Mouse (Mus musculus) brown adipose tissue, adult 24 weeks (tissue): ENCODE results near the gene Plk1. TPM values are rescaled to one million over a fixed set of nuclear protein-coding genes. Genes with fewer than 3 reads are reported as not detected.
A peak's percentile ranks its signal among the peaks of the same experiment; 100 is the strongest.

Experiments used
- H3K27ac ChIP-seq: fragments of 200-500 bp; replicated peaks from 2 replicates; pipeline ENCODE4 v1.5.1; 2012; ENCODE audit warnings: low read depth, mild to moderate bottlenecking, low read length
- H3K4me1 ChIP-seq: fragments of 200-500 bp; 2 replicates; pipeline ENCODE4 v1.6.1; 2012; ENCODE audit warnings: low read length, mixed read lengths; ENCODE audit not compliant: control insufficient read depth, insufficient read depth, insufficient read length
- H3K4me3 ChIP-seq: fragments of 200-500 bp; 2 replicates; pipeline ENCODE4 v1.5.1; 2012; ENCODE audit warnings: low read depth, mild to moderate bottlenecking, low read length, moderate library complexity; ENCODE audit not compliant: insufficient read depth
- polyA plus RNA-seq: library from polyadenylated mRNA; stranded (reverse); fragments of >200 nt; gene quantifications from 2 replicates; pipeline ENCODE4 v1.2.4, GENCODE M21; 2012; ENCODE audit not compliant: missing spikeins, insufficient read depth, insufficient read length

Plk1 gene
- polyA plus RNA-seq, 1 experiment = not detected

DNA sequence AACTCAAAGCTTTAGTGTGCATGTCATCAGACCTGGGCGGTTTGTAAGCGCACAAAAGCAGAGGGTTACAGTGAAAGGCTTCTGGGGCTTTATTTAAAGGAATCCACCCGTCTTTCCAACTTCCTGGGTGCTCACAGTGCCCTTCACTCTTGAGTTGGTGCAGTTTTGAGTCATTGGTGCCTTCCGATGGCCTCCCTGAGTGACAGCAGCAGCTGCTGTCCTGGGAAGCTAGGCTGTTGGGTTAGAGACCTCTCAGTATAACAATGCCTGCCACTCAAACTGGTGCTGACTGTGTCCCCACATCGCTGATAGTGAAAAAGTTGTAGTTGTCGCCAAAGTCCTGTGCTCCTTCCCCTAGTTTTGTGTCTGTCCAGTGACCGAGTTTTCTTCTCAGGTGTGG lies 8.0 kb downstream of the Plk1 start:
- H3K27ac ChIP-seq = no peak overlapping the region
- H3K4me1 ChIP-seq = no peaks in the 10 kb centered on the region
- no peak overlapping the region for H3K4me3 ChIP-seq

DNA sequence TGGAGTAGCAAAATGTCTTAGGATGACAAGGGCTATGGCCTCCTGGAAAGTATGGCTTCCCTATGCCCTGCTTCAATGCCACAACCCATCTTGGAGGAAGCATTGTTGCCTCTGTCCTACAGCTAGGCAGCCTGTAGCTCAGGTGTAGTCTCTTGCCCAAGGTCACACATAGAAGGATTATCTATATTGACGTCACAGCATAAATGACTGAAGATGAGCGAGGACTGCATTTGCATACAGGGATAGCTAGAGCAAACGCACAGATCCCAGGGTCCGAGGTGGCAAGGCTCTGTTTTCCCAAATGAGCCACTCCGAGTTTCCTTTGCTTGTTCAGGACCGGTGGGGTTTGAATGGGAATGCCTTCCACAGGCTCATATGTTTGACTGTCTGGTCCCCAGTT lies 11.5 kb downstream of the Plk1 start:
- no peaks in the 10 kb centered on the region for H3K4me1 ChIP-seq
- H3K27ac ChIP-seq = no peak overlapping the region
- no peak overlapping the region for H3K4me3 ChIP-seq

DNA sequence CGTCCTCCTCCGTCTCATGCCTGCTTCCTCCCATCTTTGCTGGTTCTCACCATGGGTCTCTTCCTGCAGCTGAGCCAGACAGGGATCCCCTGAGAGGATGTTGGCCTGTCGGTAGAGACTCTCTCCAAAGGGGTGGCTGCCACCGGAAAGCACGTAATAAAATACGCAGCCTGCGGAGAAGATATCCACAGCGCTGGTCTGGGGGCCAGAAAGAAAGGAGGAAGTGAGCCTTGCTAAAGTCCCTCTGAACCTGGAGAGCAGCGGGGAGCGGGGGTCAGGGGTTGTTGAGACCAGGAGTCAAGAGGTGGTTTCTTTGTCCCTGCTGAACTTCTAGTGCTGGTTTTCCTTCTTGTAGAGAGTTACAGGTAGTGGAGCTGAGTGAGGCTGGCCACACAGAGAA lies 12.4 kb downstream of the Plk1 start:
- no peak overlapping the region for H3K27ac ChIP-seq
- H3K4me3 ChIP-seq = no peak overlapping the region
- H3K4me1 ChIP-seq = no peaks in the 10 kb centered on the region

DNA sequence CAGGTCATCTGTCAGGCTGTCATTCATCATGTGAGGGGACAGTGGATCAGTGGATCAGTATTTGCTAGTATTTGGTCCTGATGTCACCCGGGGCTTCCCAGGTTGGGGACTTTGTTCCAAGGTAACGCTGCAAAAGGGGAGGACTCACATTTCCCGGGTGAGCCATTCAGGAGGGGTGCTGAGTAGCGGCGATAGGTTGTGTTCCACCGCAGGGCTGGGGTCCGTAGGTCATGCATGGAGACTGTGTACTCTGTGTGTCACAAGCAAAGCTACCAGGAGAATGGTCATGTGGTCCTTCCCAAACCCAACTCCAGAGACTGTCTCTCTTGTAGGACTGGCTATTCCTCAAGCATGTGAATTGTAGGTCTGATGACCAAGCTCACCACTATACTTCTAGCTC lies 21.5 kb downstream of the Plk1 start:
- no peak overlapping the region for H3K27ac ChIP-seq
- no peak overlapping the region for H3K4me3 ChIP-seq
- H3K4me1 ChIP-seq = no peaks in the 10 kb centered on the region

DNA sequence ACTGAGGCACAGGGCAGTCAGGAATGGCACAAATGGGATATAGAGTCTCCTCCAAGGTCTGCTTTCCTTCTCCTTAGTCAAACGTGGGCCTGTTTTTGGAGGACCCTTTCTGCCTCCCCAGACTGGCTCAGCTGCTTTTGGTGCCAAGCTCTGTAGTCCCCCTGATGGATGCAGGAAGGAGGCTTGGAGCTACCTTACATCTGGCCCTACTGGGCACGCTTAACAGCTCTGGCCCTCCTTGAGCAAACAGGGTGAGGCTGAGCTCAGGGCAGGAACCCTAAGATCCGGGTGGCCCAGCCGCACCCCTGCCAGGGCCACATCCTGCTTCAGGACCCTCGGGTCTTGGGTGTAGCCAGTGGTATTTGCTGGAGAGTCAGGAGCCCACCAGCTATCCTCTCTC lies 25.3 kb downstream of the Plk1 start:
- Histone ChIP-seq H3K4me1 (no peaks in the 10 kb centered on the region), H3K27ac (no peak overlapping the region), H3K4me3 (no peak overlapping the region)

DNA sequence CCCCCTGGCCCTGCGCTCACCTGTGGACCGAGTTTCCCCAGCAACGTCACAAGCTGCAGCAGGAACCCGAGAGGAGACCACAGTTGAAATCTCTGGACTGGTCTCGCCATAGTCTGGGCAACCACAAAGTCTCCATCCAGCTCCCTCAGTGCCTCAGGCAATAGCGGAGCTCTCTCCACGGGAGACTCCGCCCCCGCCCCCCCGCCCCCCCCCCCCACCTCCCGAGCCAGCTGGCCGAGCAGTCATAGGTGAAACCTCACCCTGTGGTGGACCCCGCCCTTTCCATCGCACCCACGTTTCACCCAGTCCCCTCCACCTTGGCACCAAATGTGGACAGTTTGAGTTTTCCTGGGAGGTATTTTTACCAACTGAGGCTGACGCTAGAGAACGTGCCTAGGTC lies 26.8 kb downstream of the Plk1 start, which contains the start of gene Ern2:
Gene Ern2, minus strand, starts transcription at position 165 of the 400 bp plus-strand sequence.
- H3K27ac ChIP-seq = no peak within 1 kb of the TSS
- no peaks in the 10 kb centered on the region for H3K4me1 ChIP-seq
- no peak within 1 kb of the TSS for H3K4me3 ChIP-seq

DNA sequence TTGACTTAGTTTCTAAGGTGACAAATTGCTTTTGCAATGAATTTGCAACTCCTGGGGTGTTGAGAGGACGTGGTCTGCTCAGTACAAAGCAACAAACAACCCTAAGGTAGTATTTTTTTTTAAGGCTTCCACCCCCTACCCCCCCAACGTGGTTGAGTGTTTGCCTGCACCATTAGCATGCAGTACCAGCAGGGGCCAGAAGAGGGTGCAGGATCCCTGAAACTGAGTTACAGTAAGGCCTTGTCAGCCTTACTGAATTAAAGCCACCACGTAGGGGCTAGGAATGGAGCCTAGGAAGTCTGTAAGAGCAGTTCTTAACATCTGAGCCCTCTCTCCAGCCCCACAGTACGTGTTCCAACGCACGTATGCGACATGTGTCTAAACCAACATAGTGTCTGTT lies 30.2 kb downstream of the Plk1 start:
- H3K4me1 ChIP-seq = no peaks in the 10 kb centered on the region
- H3K27ac ChIP-seq = no peak overlapping the region
- H3K4me3 ChIP-seq = no peak overlapping the region

DNA sequence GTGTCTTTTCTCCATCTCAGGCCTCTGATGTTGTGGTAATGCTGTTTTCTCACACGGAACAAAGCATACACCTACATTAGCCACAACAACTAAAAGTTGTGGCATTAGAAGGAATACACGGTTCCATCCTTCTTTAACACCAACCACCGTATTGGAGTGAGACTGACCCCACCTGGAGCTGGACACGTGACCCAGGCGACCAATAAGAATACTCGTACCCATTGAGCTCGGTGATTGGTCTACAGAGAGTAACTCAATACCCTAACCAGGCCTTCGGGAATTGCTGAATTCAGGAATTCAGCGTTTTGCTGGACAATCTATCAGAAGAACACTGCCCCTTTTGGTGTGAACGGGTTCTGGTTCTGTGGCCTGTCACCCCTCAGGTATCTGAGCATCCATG lies 31.9 kb downstream of the Plk1 start:
- Histone ChIP-seq H3K4me3 (no peak overlapping the region), H3K27ac (no peak overlapping the region), H3K4me1 (no peaks in the 10 kb centered on the region)

DNA sequence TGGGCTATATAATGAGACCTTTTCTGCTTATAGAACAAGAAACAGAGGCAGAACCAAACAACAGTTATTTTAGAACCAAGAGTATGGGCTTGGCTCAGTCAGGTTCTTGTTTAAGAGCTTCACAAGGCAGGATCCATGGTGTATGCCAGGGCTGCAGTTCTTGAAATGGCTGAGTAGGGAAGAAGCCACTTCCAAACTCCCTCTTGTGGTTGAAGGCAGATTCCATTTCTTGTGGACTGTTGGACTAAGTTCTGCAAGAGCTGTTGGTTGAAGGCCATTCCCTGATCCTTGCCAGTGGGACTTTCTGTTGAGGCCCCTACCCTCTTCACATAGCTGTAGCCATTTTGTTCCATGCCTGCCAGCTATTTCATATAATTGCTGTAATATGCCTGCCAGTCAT lies 34.7 kb downstream of the Plk1 start:
- H3K4me1 ChIP-seq = no peaks in the 10 kb centered on the region
- H3K27ac ChIP-seq = no peak overlapping the region
- no peak overlapping the region for H3K4me3 ChIP-seq

DNA sequence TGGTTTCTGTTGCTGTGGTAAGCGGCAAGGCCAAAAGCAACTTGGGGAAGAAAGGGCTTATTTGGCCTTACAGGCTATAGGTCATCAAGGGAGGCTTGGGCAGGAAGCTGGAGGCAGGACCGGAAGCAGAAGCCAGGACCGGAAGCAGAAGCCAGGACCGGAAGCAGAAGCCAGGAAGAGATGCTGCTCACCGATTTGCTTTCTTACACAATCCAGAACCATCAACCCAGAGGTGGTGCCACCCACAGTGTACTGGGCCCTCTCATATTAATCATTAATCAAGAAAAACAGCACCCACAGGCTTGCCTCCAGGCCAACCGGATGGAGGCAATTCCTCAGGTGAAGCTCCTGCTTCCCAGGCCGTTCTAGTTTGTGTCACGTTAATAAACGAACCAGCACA lies 37.5 kb downstream of the Plk1 start:
- H3K27ac ChIP-seq = no peak overlapping the region
- H3K4me3 ChIP-seq = no peak overlapping the region
- H3K4me1 ChIP-seq = no peaks in the 10 kb centered on the region

DNA sequence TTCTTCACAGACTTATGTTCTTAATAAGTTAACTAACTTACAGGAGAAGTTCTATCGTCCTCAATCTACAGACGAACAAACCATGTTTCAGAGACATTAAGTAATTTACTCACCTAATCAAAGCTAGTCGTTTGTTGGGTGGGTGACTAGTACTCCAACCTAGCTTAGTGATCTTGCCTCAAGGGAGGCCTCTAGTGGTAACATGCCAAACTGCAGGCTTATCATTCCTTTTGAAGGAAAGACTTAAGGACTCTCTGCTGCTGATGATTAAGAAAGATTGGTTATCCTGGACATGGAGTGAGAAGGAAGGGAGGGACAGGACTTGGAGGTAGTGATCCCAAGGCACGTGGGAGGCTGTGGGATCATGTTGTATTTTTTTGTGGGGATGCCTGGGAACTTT lies 38.1 kb downstream of the Plk1 start:
- no peak overlapping the region for H3K4me3 ChIP-seq
- no peaks in the 10 kb centered on the region for H3K4me1 ChIP-seq
- no peak overlapping the region for H3K27ac ChIP-seq

DNA sequence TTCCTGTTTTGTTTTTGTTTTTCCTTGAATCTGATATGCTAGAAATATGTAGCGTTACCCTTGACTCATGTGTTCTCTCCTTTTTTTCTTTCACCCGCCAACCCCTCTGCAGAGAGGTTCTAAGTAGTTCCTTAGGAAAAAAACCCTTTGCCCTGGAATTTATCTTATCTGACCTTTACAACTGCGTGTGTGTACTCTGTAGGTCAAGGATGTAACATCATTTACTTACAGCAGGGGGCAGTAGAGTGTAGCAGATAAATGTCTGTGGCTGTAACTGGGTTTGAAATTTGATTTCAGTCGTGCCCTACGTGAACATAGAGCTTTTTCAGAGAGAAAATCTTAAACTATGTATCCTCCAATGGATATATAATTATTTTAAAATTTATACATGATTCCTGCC lies 40.1 kb downstream of the Plk1 start:
- Histone ChIP-seq H3K4me3 (no peak overlapping the region), H3K27ac (no peak overlapping the region), H3K4me1 (no peaks in the 10 kb centered on the region)

DNA sequence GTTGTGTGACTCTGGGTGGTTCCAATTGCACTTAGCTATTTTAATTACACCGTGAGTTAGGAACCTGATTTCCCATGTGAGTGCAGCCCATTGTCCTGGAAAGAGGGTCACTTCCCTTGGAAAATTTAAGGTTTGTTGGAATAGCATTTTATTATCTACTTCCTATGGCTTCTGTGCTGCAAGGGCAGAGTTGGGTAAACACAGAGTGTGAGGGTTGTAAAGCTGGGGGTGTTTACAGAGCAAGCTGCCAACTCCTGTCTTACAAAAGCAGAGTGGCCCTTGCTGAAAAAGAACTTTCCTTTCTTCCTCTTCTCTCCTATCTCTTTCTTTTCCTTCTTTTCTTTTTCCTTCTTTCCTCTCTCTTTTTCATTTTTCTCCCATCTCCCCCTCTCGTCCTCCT lies 44.7 kb downstream of the Plk1 start:
- no peak overlapping the region for H3K4me3 ChIP-seq
- no peak overlapping the region for H3K27ac ChIP-seq
- H3K4me1 ChIP-seq = no peaks in the 10 kb centered on the region; the same call in 1 of the 2 replicates

DNA sequence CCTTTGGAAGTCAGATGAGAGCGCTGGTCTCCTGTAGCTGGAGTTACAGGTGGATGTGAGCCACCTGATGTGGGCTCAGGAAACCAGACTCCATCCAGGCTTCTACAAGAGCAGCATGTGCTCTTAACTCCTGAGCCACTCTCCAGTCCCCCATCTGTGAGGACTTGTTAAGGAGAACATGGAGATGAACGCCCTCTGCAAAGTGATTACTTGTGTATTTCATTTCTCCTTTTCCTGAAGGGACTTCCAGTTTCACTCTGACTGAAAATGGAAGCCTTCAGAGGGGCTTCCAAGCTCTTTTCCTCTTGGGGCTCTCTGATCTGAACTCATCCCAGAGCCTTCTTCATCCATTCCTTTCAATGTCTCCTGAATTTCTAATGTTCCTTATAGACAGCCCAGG lies 46.9 kb downstream of the Plk1 start:
- H3K4me1 ChIP-seq = no peaks in the 10 kb centered on the region; the same call in 1 of the 2 replicates
- H3K27ac ChIP-seq = no peak overlapping the region

DNA sequence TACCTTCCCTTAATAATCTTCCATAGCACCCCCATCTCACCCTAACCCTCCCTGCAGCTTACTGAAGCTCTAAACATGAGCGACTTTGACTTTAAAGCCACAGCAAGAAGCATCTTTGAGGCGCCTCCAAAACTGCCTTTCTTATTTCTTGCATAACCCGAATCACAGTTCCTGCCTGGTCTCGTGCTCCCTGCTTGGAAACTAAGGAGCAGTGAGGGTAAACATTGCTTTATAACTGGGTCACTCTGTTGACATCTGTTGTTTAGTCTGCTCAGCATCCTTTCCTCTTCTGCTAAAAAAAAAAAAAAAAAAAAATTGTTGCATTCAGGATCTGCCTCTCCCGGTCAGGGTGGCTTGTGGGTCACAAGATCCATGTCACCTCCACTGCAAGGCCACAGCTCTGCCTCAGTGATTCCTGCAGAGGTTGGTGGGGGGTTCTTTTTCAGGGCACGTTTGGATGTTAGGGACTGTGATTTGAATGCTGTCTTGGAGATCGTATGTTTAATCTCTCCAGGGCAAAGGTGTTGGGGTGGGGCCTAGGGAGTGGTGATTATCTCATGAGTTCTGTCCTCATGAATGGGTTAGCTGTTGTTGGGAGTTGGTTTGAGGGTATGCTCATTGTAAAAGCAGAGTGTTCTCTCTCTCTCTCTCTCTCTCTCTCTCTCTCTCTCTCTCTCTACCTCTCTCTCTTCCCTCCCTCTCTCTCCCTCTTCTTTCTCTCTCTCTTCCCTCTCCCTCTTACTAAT lies 49.2 kb downstream of the Plk1 start:
- Histone ChIP-seq H3K27ac (peak overlapping the region; percentile 53), H3K4me3 (peak overlapping the region; percentile 13; the same call in 1 of the 2 replicates), H3K4me1 (no peaks in the 10 kb centered on the region; the same call in 1 of the 2 replicates)

More for the DNA sequence above, 46.9 kb downstream of the Plk1 start:
- H3K4me3 ChIP-seq = no peak overlapping the region

DNA sequence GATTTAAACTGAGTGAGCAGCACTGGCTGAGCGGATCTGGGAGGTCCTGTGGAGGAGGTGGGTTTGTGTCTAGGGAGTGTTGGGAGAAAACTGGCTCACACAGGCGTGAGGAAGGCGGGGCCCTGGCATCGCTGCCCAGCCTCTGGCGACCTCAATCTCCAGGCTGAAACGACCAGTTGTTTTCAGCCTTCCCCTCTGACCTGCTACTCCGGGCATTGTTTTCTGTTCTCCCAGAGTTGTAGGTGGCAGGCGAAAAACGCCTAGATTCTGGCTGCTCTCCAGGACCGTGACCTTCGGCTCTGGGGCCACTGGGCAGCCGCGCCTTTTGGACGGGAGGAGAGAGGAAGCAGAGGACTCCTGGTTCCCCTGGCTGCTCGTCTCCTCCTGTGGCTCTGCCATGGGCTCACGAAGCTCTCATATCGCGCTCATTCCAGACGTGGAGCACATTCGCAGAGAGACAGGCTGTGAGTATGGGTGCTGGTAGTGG lies 60.1 kb downstream of the Plk1 start, which contains the start of gene Chp2:
Gene Chp2, plus strand, starts transcription at position 182 of the 487 bp plus-strand sequence.
- Histone ChIP-seq H3K4me1 (no peaks in the 10 kb centered on the region; the same call in 1 of the 2 replicates), H3K4me3 (peak within 1 kb of the TSS; percentile 53), H3K27ac (peak within 1 kb of the TSS; percentile 39)
